Mouse (Mus musculus) frontal cortex, postnatal 14 days (tissue): Measurements from ENCODE around the gene Ppih.
"Not testable (repeated sequence)": the region's sequence is repeated elsewhere in the genome, so short reads cannot be mapped to it uniquely, and the experiment has no call there.

Experiments
- DNase-seq, 2 experiments: peaks; one replicate each; pipeline ENCODE4 v3.0.0; 2022; ENCODE audit warnings: low spot score in 2 of 2

Gene Ppih

GRCm38 (mm10) chr4:119292771-119293573, 27.4 kb downstream of the Ppih start:
- peak; percentile 48 to 51 for DNase-seq

GRCm38 (mm10) chr4:119291921-119292320, 28.4 kb downstream of the Ppih start:
- no peak for DNase-seq

DNA sequence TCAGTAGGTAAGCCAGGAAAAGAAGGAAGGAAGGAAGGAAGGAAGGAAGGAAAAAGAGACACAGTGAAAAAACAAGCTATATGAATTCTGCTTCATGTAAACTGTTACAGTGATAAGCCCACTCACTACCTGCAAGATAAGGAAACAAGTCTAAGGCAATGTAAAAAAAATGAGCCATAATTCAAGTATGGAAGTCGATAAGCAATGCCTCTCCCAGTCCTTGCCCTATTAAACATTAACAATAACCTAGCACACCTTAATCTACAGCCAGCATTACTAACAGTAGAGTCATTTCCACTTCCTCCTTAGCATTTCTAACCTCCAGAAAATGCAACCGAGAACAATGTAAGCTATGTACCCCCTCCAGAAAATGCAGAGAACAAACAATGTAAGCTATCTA, 35.0 kb downstream of the Ppih start:
- no peak for DNase-seq

GRCm38 (mm10) chr4:119284861-119285260, 35.5 kb downstream of the Ppih start:
- no peak for DNase-seq

GRCm38 (mm10) chr4:119278784-119279183, 41.6 kb downstream of the Ppih start:
- not testable (repeated sequence) for DNase-seq

- DNase-seq, result no peak
These were observed 44.6 kb downstream of the Ppih start for GRCm38 (mm10) chr4:119275726-119276125.

DNA sequence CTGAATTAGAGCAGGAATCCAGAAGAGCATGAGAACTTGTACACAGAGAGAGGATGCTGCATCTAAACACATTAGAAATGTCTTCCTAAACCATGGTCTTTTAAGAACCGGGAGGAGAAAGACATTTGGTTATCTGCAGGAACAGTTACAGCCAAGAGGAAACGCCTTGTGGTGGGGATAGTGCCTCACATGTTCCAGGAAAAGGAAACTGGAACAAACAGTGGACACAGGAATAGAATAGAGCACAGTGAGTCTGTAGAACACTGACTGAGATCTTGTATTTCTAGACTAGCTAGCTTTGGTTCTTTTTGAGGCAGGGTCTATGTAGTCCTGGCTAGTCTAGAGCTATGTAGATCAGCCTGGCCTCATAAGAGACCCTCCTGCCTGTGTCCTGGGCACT, 45.1 kb downstream of the Ppih start:
- DNase-seq, result no peak

DNA sequence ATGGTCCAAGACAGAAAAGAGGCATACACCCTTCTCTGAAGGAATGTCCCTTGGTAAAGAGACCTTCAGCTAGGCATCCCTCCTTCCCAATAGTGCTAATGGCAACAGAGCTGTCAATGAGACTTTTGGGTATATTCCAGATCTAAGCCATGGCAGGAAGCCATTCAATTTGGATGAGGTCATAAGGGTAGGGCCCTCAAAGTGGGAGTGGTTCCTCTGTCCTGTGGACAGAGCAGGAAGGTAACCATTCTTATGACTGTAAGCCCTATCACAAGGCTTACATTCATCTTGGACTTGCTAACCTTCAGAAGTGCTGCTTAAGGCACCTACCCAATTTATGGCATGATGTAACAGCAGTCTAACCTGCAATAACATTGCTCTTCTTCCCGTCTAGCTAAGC, 45.7 kb downstream of the Ppih start:
- no peak for DNase-seq

- DNase-seq, result no peak
These were observed 53.7 kb downstream of the Ppih start for GRCm38 (mm10) chr4:119266606-119267005.

DNA sequence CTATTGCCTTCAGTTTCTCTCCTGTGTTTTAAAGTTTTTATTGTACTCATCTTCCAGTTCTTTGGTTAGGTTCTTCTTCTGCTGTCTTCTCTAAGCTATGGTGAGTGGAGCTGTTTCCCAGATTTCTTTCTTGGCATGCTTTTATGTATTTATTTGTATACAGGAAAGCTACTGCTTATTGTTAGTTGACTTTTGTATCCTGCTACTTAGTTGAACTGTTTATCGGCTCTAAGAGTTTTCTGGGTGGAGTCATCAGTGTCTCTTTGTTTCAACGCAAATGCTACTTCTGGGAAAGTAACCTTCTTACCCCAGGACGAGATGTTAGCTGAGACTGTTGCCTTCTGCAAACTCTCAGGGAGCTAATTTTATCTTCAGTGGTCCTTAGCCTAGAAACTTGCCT, 56.9 kb downstream of the Ppih start:
- DNase-seq, result no peak

GRCm38 (mm10) chr4:119262483-119262882, 57.9 kb downstream of the Ppih start:
- DNase-seq, result no peak

DNA sequence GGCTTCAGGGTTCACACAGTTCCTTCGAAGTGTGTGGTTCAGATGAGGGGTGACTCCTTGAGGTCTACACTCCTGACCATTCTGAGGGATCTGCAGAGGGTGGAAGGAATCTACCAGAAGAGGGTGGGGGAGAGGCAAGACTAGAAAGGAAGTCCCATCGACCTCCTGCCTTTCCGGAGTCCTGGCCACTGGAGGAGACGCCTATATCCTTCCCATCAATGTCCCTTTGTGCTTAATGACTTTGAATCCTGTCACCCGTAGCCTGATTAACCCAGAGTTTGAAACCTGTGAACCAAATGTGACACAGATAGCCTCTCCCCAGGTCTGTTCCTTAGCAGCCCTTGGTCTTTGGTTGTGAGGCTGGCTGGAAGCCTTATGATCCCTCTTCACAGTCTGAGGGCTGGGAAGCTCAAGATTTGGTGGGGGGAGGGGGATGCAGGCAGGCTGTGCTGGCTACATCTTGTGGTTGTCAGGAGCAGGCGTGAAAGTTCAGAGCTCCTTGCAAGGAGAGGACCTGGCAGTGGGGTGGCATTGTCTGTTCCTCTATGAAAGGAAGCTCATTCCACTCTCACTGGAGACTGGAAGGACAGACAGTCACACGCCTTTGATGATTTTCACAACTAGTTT, 59.1 kb downstream of the Ppih start:
- no peak for DNase-seq

GRCm38 (mm10) chr4:119259344-119260254, 60.7 kb downstream of the Ppih start:
- no peak for DNase-seq

DNA sequence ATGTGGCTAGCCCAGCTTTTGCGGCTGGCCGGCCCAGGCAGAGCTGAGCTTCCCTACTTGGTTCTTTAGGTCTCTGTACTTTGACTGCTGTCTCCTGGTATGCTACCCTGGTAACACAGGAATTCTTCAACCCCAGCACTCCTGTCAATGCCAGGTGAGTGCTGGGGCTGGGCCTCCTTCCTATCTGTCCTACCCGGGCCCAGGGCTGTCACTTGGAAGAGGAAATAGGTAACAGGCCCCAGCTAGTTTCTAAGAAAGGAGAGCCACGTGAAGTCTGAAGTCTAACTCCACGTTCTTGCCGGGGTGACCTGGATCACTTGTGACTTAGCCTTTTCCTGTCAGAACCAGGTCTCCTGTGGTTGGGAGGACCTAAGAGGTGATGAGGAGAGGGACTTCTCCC, 63.3 kb downstream of the Ppih start:
- DNase-seq, result no peak

GRCm38 (mm10) chr4:119255351-119255750, 65.0 kb downstream of the Ppih start, which contains the start of gene Cldn19:
Gene Cldn19, plus strand, starts transcription at chr4:119255414.
- DNase-seq, result no peak

- no peak for DNase-seq
These were observed 66.2 kb downstream of the Ppih start for GRCm38 (mm10) chr4:119254012-119254618.

DNA sequence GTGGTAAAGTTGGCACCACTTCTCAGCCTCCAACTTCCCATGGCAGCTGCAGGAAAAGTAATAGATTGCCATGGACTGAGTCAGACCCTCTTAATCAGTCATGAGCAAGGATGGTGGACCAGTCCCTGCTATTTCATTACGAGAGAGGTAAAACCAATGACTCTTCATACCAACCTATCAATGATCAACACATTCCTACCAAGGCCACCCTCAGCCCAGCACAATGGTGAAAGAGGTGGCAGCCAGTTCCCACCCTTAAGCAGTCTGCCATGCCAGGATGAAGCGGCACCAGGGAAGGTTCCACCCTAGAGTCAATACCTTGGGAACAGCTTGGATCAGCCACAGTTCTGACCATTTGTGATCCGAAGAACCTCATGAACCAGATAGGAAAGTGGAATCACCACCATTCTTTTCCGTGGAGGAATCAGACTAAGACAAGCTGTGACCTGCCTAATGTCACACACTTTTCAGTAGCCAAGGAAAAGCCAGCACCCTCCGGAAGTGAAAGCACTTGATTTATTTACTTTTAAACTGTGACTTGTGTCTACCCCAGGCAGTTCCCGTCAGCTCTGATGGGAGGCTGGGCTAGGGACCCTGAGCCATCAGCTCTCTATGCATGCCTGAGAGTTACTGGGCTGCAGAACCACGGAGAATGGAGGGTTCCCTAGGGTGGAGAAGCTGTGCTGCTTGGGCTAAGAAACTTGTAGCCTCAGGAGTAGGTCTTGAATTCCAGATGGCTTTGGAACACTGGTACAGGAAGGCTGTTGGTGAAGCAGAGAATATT, 68.1 kb downstream of the Ppih start:
- no peak for DNase-seq
